Mouse (Mus musculus) neural tube, embryonic 15.5 days (tissue): ENCODE measurements around the gene Ttc33. TPM values are rescaled to one million over a fixed set of nuclear protein-coding genes. Genes with fewer than 3 reads are reported as not detected.
A peak's percentile ranks its signal among the peaks of the same experiment; 100 is the strongest.

ENCODE experiments used
- ATAC-seq: fragments of 200-750 bp; cut with Nextera tagmentation; 2 replicates; pipeline ENCODE4 v1.8.0; 2017; ENCODE audit warnings: mild to moderate bottlenecking, moderate TSS enrichment, moderate library complexity; ENCODE audit not compliant: low FRiP score
- H3K27ac ChIP-seq: fragments of 300-500 bp; sonication (generic); replicated peaks from 2 replicates; pipeline ENCODE4 v1.5.1; 2015; ENCODE audit warnings: mild to moderate bottlenecking, inconsistent platforms
- H3K27me3 ChIP-seq: fragments of 300-500 bp; sonication (generic); replicated peaks from 2 replicates; pipeline ENCODE4 v1.6.1; 2015; ENCODE audit warnings: inconsistent platforms
- H3K36me3 ChIP-seq: fragments of 300-500 bp; sonication (generic); 2 replicates; pipeline ENCODE4 v1.6.1; 2015; ENCODE audit warnings: inconsistent platforms
- H3K4me1 ChIP-seq: fragments of 300-500 bp; sonication (generic); 2 replicates; pipeline ENCODE4 v1.6.1; 2015; ENCODE audit warnings: inconsistent platforms
- H3K4me2 ChIP-seq: fragments of 300-500 bp; sonication (generic); 2 replicates; pipeline ENCODE4 v1.6.1; 2015; ENCODE audit warnings: inconsistent platforms, mild to moderate bottlenecking, moderate library complexity
- H3K4me3 ChIP-seq: fragments of 300-500 bp; sonication (generic); replicated peaks from 2 replicates; pipeline ENCODE4 v1.5.1; 2015; ENCODE audit warnings: mild to moderate bottlenecking, inconsistent platforms
- H3K9ac ChIP-seq: fragments of 300-500 bp; sonication (generic); replicated peaks from 2 replicates; pipeline ENCODE4 v1.6.1; 2015; ENCODE audit warnings: mild to moderate bottlenecking, inconsistent platforms
- H3K9me3 ChIP-seq: fragments of 300-500 bp; sonication (generic); replicated peaks from 2 replicates; pipeline ENCODE4 v1.6.1; 2016; ENCODE audit warnings: inconsistent platforms
- WGBS: fragments of 180-500 bp; shearing (Covaris S2); methylation state at CpG from one replicate; pipeline ENCODE4 v1.1.7; 2015; ENCODE audit warnings: mixed read lengths; 5-methylcytosine and 5-hydroxymethylcytosine counted together
- polyA plus RNA-seq: library from polyadenylated mRNA; unstranded; fragments of >200 nt; fragmentation: Nextera tagmentation; extraction: Ambion mirVana; gene quantifications from 2 replicates; pipeline ENCODE4 v1.2.1, GENCODE M21; 2015

The Ttc33 gene
- polyA plus RNA-seq, 1 experiment from 2014 or later = 53.0 TPM

- peaks cover 34% of the 10 kb centered on the region for H3K4me1 ChIP-seq
- no peaks in the 10 kb centered on the region for H3K36me3 ChIP-seq
- no peak overlapping the region for H3K27ac ChIP-seq
- no peak overlapping the region for H3K4me2 ChIP-seq
- H3K4me3 ChIP-seq = no peak overlapping the region
- ATAC-seq = no peak
- H3K9ac ChIP-seq = no peak overlapping the region
- WGBS = 26% methylated on average over 4 of the region's 4 CpGs
- H3K9me3 ChIP-seq = no peaks in the 10 kb centered on the region
- H3K27me3 ChIP-seq = no peaks in the 10 kb centered on the region
Measured at GRCm38 (mm10) chr15:5149187-5149586, 36.1 kb upstream of the Ttc33 start.

GRCm38 (mm10) chr15:5152171-5152570 is 33.2 kb upstream of the Ttc33 start:
- H3K9me3 ChIP-seq = no peaks in the 10 kb centered on the region
- ATAC-seq = no peak
- no peak overlapping the region for H3K27ac ChIP-seq
- no peaks in the 10 kb centered on the region for H3K36me3 ChIP-seq
- no peak overlapping the region for H3K9ac ChIP-seq
- H3K4me1 ChIP-seq = peaks cover 24% of the 10 kb centered on the region
- H3K4me3 ChIP-seq = no peak overlapping the region
- no peak overlapping the region for H3K4me2 ChIP-seq
- 93% methylated on average over 6 of the region's 6 CpGs for WGBS
- H3K27me3 ChIP-seq = no peaks in the 10 kb centered on the region

GRCm38 (mm10) chr15:5154621-5155020 is 30.7 kb upstream of the Ttc33 start:
- Histone ChIP-seq H3K4me2 (no peak overlapping the region), H3K9ac (no peak overlapping the region), H3K4me3 (no peak overlapping the region), H3K4me1 (peaks cover 11% of the 10 kb centered on the region), H3K27ac (no peak overlapping the region), H3K9me3 (no peaks in the 10 kb centered on the region), H3K36me3 (no peaks in the 10 kb centered on the region), H3K27me3 (no peaks in the 10 kb centered on the region)
- no peak for ATAC-seq
- WGBS = 91% methylated on average over 9 of the region's 9 CpGs

- H3K36me3 ChIP-seq = no peaks in the 10 kb centered on the region
- H3K4me3 ChIP-seq = no peak overlapping the region
- 61% methylated on average over 5 of the region's 5 CpGs for whole genome bisulfite sequencing
- no peaks in the 10 kb centered on the region for H3K27me3 ChIP-seq
- H3K9ac ChIP-seq = no peak overlapping the region
- peaks cover 9% of the 10 kb centered on the region for H3K4me1 ChIP-seq
- H3K9me3 ChIP-seq = no peaks in the 10 kb centered on the region
- H3K4me2 ChIP-seq = no peak overlapping the region
- H3K27ac ChIP-seq = no peak overlapping the region
- no peak for ATAC-seq
Measured at GRCm38 (mm10) chr15:5155093-5155492, 30.2 kb upstream of the Ttc33 start.

- Histone ChIP-seq H3K9ac (no peak overlapping the region), H3K4me2 (no peak overlapping the region), H3K9me3 (no peaks in the 10 kb centered on the region), H3K4me3 (no peak overlapping the region), H3K36me3 (0 out of 2 replicates have a peak, but pooled peaks cover 4% of the 10 kb centered on the region), H3K27ac (no peak overlapping the region), H3K4me1 (peaks cover 9% of the 10 kb centered on the region), H3K27me3 (no peaks in the 10 kb centered on the region)
- no peak for ATAC-seq
- WGBS = 91% methylated on average over 4 of the region's 4 CpGs
Measured at GRCm38 (mm10) chr15:5156355-5156754, 29.0 kb upstream of the Ttc33 start.

GRCm38 (mm10) chr15:5157386-5157785 is 27.9 kb upstream of the Ttc33 start:
- no peak for ATAC-seq
- 0 out of 2 replicates have a peak, but pooled peaks cover 4% of the 10 kb centered on the region for H3K36me3 ChIP-seq
- no peaks in the 10 kb centered on the region for H3K27me3 ChIP-seq
- no peak overlapping the region for H3K27ac ChIP-seq
- H3K4me2 ChIP-seq = no peak overlapping the region
- no peak overlapping the region for H3K4me3 ChIP-seq
- 67% methylated on average over 1 of the region's 1 CpGs for WGBS
- H3K9ac ChIP-seq = no peak overlapping the region
- no peaks in the 10 kb centered on the region for H3K9me3 ChIP-seq
- peaks cover 9% of the 10 kb centered on the region for H3K4me1 ChIP-seq

GRCm38 (mm10) chr15:5158827-5159226 is 26.5 kb upstream of the Ttc33 start:
- H3K4me1 ChIP-seq = peaks cover 9% of the 10 kb centered on the region
- no peak overlapping the region for H3K9ac ChIP-seq
- no peak overlapping the region for H3K4me2 ChIP-seq
- no peaks in the 10 kb centered on the region for H3K27me3 ChIP-seq
- H3K9me3 ChIP-seq = no peaks in the 10 kb centered on the region
- 83% methylated on average over 6 of the region's 6 CpGs for WGBS
- no peak overlapping the region for H3K4me3 ChIP-seq
- no peak overlapping the region for H3K27ac ChIP-seq
- H3K36me3 ChIP-seq = peaks cover 15% of the 10 kb centered on the region
- no peak for ATAC-seq

- H3K4me2 ChIP-seq = no peak overlapping the region
- H3K27me3 ChIP-seq = no peaks in the 10 kb centered on the region
- H3K9me3 ChIP-seq = no peaks in the 10 kb centered on the region
- no peak overlapping the region for H3K4me3 ChIP-seq
- no peaks in the 10 kb centered on the region for H3K4me1 ChIP-seq
- H3K9ac ChIP-seq = no peak overlapping the region
- peaks cover 46% of the 10 kb centered on the region for H3K36me3 ChIP-seq
- no peak overlapping the region for H3K27ac ChIP-seq
- WGBS = 86% methylated on average over 12 of the region's 12 CpGs
- ATAC-seq = no peak
Measured at GRCm38 (mm10) chr15:5165121-5165773, 20.1 kb upstream of the Ttc33 start.

GRCm38 (mm10) chr15:5173217-5173820 is 12.0 kb upstream of the Ttc33 start:
- no peak overlapping the region for H3K27ac ChIP-seq
- no peak for ATAC-seq
- H3K9me3 ChIP-seq = no peaks in the 10 kb centered on the region
- H3K4me1 ChIP-seq = no peaks in the 10 kb centered on the region
- no peak overlapping the region for H3K4me2 ChIP-seq
- 92% methylated on average over 12 of the region's 12 CpGs for WGBS
- H3K27me3 ChIP-seq = no peaks in the 10 kb centered on the region
- H3K9ac ChIP-seq = no peak overlapping the region
- no peak overlapping the region for H3K4me3 ChIP-seq
- H3K36me3 ChIP-seq = peaks cover 61% of the 10 kb centered on the region

- no peaks in the 10 kb centered on the region for H3K9me3 ChIP-seq
- H3K36me3 ChIP-seq = no peaks in the 10 kb centered on the region
- peaks cover 26% of the 10 kb centered on the region for H3K4me1 ChIP-seq
- peak; percentile 42; the same call in 1 of the 2 replicates for ATAC-seq
- no peaks in the 10 kb centered on the region for H3K27me3 ChIP-seq
- peak overlapping the region; percentile 73 for H3K9ac ChIP-seq
- WGBS = 43% methylated on average over 11 of the region's 11 CpGs
- H3K4me2 ChIP-seq = peak overlapping the region; percentile 84
- H3K27ac ChIP-seq = peak overlapping the region; percentile 88
- H3K4me3 ChIP-seq = peak overlapping the region; percentile 90
Measured at GRCm38 (mm10) chr15:5184668-5185330, 526 bp upstream of the Ttc33 start.

GRCm38 (mm10) chr15:5186293-5186675 is 959 bp downstream of the Ttc33 start:
- Histone ChIP-seq H3K27me3 (no peaks in the 10 kb centered on the region), H3K9me3 (no peaks in the 10 kb centered on the region), H3K36me3 (0 out of 2 replicates have a peak, but pooled peaks cover 2% of the 10 kb centered on the region), H3K4me1 (peaks cover 26% of the 10 kb centered on the region), H3K4me2 (peak overlapping the region; percentile 84), H3K27ac (peak overlapping the region; percentile 88), H3K9ac (peak overlapping the region; percentile 73), H3K4me3 (peak overlapping the region; percentile 90)
- peak; percentile 15; the same call in 1 of the 2 replicates for ATAC-seq
- WGBS = 26% methylated on average over 10 of the region's 10 CpGs

- no peak for ATAC-seq
- Histone ChIP-seq H3K36me3 (0 out of 2 replicates have a peak, but pooled peaks cover 2% of the 10 kb centered on the region), H3K4me2 (no peak overlapping the region), H3K4me3 (no peak overlapping the region), H3K9ac (no peak overlapping the region), H3K27ac (no peak overlapping the region), H3K27me3 (no peaks in the 10 kb centered on the region), H3K9me3 (no peaks in the 10 kb centered on the region), H3K4me1 (peaks cover 26% of the 10 kb centered on the region)
- 57% methylated on average over 4 of the region's 4 CpGs for WGBS
Measured at GRCm38 (mm10) chr15:5187116-5187515, 1.8 kb downstream of the Ttc33 start.
